Mouse (Mus musculus) G1E (cell line): ENCODE measurements around the gene Tsc2. TPM values are rescaled to one million over a fixed set of nuclear protein-coding genes. Genes with fewer than 3 reads are reported as not detected.

ENCODE experiments used
- ATAC-seq: 2 replicates; pipeline ENCODE4 v1.8.0; 2016; ENCODE audit warnings: mild to moderate bottlenecking; ENCODE audit not compliant: insufficient number of reproducible peaks, poor library complexity, low FRiP score, severe bottlenecking; ENCODE audit errors: extremely low read depth
- DNase-seq: peaks from one replicate; pipeline ENCODE4 v3.0.0; 2012; ENCODE audit warnings: low spot score
- H3K27me3 ChIP-seq: 2 replicates; pipeline ENCODE4 v1.6.1; 2012; ENCODE audit warnings: mild to moderate bottlenecking, low read length, inconsistent platforms; ENCODE audit not compliant: insufficient read depth
- H3K36me3 ChIP-seq: replicated peaks from 2 replicates; pipeline ENCODE3; 2012; ENCODE audit warnings: mild to moderate bottlenecking, inconsistent platforms
- H3K4me1 ChIP-seq: 2 replicates; pipeline ENCODE4 v1.6.1; 2012; ENCODE audit warnings: low read depth, low read length, inconsistent platforms, mixed read lengths; ENCODE audit not compliant: insufficient read depth
- H3K4me3 ChIP-seq: 2 replicates; pipeline ENCODE4 v1.5.1; 2012; ENCODE audit warnings: low read depth, mild to moderate bottlenecking, inconsistent platforms, low read length, moderate library complexity, mixed read lengths
- H3K9me3 ChIP-seq: replicated peaks from 2 replicates; pipeline ENCODE4 v1.6.1; 2012; ENCODE audit warnings: inconsistent platforms
- CTCF ChIP-seq: IDR thresholded peaks from 2 replicates; pipeline ENCODE4 v1.5.1; 2012; ENCODE audit warnings: low read depth, low read length, inconsistent platforms, mixed read lengths
- GATA1 ChIP-seq: IDR thresholded peaks from 2 replicates; pipeline ENCODE4 v1.6.1; 2012; ENCODE audit warnings: borderline replicate concordance, low read length, inconsistent platforms, mixed read lengths
- GATA2 ChIP-seq: IDR thresholded peaks from 2 replicates; pipeline ENCODE4 v1.6.1; 2012; ENCODE audit warnings: low read depth, low read length, inconsistent platforms, borderline replicate concordance
- POLR2AphosphoS5 ChIP-seq: IDR thresholded peaks from 2 replicates; pipeline ENCODE4 v1.6.1; 2012; ENCODE audit warnings: low read depth, low read length, inconsistent platforms; ENCODE audit not compliant: insufficient replicate concordance
- TAL1 ChIP-seq: conservative IDR thresholded peaks from 2 replicates; pipeline ENCODE4 v1.6.1; 2012; ENCODE audit warnings: low read depth, low read length, inconsistent platforms, mixed read lengths
- polyA plus RNA-seq: library from polyadenylated mRNA; stranded (reverse); fragments of >175 nt; gene quantifications from 2 replicates; pipeline ENCODE4 v1.2.3, GENCODE M21; 2012
- total RNA-seq, 2 experiments: library from RNA; stranded (forward) in 1 of 2; stranded (reverse) in 1 of 2; fragments of 200-1000 nt in 1 of 2; fragments of >200 nt in 1 of 2; fragmentation: Nextera tagmentation in 1 of 2; gene quantifications; 2 replicates each; pipeline ENCODE4 v1.2.3; 2014 to 2017

The Tsc2 gene
- total and polyA plus RNA-seq, 3 experiments: 39.7 to 114 (median 66.5) TPM

DNA sequence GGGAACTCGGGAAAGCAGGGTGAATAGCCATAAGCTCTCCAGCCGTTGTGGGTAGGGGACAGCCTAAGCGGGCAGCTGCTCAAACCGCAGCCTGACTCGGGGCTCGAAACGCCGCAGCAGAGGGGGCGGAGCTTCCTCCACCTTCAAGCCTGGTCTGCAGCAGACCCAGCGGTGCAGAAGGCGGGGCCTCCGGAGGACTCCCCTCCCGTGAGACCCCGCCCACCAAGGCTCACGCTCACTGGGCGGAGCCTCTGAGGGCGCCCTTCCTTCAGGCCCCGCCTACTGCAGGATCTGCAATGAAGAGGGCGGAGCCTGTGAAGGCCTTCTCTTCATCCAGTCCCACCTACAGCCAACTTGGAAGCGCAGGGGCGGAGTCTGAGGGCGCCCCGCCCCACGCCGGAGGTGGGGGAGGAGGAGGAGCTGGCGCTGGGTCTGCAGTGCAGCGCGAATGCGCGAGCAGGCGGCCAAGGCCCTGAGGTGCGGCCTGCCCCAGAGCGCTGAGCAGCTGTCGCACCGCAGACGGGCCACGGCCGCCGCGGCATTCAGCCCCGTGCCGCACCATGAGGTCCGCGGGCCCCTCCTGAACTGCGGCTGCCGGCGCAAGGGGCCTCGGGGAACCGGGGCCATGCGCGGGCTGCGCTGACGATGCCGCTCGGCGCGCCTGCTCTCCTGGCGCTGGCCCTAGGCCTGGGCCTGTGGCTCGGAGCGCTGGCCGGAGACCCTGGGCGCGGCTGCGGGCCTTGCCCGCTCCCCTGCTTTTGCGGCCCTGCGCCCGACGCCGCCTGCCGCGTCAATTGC is 82.6 kb downstream of the Tsc2 start, which contains the start of gene Pkd1:
Gene Pkd1, plus strand, starts transcription at position 217 of the 798 bp plus-strand sequence.
- Histone ChIP-seq H3K36me3 (peaks cover 12% of the 10 kb centered on the region), H3K4me3 (peak within 1 kb of the TSS; percentile 87), H3K9me3 (no peaks in the 10 kb centered on the region), H3K4me1 (peaks cover 28% of the 10 kb centered on the region), H3K27me3 (peaks cover 2% of the 10 kb centered on the region)
- peak; percentile 94 for ATAC-seq
- TF ChIP-seq TAL1 (no peak), CTCF (no peak), POLR2AphosphoS5 (no peak), GATA1 (no peak), GATA2 (no peak)
- DNase-seq: peak; percentile 96

DNA sequence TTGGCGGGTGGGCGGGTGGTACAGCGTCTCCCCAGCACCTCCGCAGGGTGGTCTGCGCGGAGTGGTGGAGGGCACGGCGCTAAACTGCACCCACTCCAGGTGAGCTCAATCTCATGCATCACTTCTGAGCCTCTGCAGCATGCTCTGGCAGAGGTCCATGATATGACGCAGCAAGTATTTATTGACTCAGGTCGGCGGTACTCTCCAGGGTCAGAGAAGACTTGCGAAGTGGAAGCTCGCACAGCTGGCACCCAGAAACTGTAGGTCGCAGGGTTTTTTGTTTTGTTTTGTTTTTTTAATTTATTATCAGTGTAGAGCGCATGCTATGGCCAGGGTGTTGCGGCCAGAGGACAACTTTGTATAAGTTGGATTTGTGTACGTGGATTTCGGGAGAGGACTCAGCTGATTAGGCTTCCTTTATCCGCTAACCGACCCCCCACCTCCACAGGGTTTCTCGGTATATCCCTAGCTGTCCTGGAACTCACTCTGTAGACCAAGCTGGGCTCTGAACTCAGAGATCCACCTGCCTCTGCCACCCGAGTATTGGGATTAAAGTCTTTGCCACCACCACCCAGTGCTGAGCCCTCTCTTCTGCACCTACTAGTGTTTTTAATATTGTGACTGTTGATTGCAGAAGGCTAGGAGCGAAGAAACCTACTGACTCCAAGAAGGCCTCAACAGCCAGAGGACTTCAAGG is 83.4 kb downstream of the Tsc2 start:
- H3K4me3 ChIP-seq: peak overlapping the region; percentile 87
- no peak for DNase-seq
- peaks cover 9% of the 10 kb centered on the region for H3K36me3 ChIP-seq
- ATAC-seq: no peak
- TF ChIP-seq GATA1 (no peak), CTCF (no peak), GATA2 (no peak), POLR2AphosphoS5 (no peak), TAL1 (no peak)
- peaks cover 33% of the 10 kb centered on the region for H3K4me1 ChIP-seq
- H3K27me3 ChIP-seq: peaks cover 7% of the 10 kb centered on the region
- no peaks in the 10 kb centered on the region for H3K9me3 ChIP-seq

DNA sequence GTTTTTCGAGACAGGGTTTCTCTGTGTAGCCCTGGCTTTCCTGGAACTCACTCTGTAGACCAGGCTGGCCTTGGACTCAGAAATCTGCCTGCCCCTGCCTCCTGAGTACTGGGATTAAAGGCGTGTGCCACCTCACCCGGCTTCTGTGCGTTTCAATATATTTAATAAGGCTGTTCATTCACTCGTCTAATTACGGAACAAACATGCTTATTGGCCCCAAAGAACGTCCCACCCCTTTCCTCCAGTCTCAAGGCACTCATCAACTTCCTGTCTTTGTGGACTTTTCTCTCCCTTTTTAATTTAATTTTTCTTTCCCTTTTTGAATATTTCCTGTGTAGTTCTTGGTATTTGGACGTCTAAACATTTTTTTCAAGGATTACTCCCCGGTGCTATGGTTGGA is 84.0 kb downstream of the Tsc2 start:
- H3K9me3 ChIP-seq: no peaks in the 10 kb centered on the region
- H3K4me1 ChIP-seq: peaks cover 33% of the 10 kb centered on the region
- H3K4me3 ChIP-seq: peak overlapping the region; percentile 87
- TF ChIP-seq GATA2 (no peak), POLR2AphosphoS5 (no peak), CTCF (no peak), TAL1 (no peak), GATA1 (no peak)
- ATAC-seq (no peak), DNase-seq (no peak)
- H3K36me3 ChIP-seq: peaks cover 9% of the 10 kb centered on the region
- peaks cover 7% of the 10 kb centered on the region for H3K27me3 ChIP-seq

DNA sequence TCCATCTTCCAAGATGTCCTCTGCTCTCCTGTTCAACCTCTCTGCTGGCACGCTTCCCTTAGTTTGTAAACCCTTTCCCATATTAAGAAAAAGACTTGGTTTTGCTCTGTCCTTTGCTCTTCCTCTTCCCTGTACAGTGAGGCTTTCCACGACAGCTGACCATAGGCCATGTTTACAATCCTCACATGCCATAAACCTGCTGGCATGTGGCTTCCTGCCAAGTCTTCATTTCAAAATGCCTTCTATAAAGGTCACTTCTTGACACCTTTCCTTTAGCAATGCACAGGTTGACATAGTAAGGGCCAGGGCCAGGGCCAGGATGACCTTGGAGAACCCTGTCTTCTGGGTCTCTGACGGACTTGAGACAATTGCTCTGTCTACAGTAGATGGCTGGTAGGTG is 86.2 kb downstream of the Tsc2 start:
- ATAC-seq (no peak), DNase-seq (no peak)
- Histone ChIP-seq H3K27me3 (peaks cover 7% of the 10 kb centered on the region), H3K4me1 (peaks cover 33% of the 10 kb centered on the region), H3K9me3 (no peaks in the 10 kb centered on the region), H3K36me3 (no peaks in the 10 kb centered on the region), H3K4me3 (no peak overlapping the region)
- TF ChIP-seq GATA1 (no peak), GATA2 (no peak), POLR2AphosphoS5 (no peak), TAL1 (no peak), CTCF (no peak)

Other genes with a start within 250 kb of the Tsc2 start
Only the 20 nearest of the 29 such genes appear.
- gene Bricd5, start 158.7 kb downstream of the Tsc2 start, total RNA-seq (2014; fragmentation: Nextera tagmentation): not detected in 2 replicates
- 0.33 and 0.58 TPM in 2 replicates for gene Bricd5, start 158.7 kb downstream of the Tsc2 start, total RNA-seq (2017)
- gene Bricd5, start 158.7 kb downstream of the Tsc2 start, polyA plus RNA-seq: 0.23 and 0.27 TPM in 2 replicates
- gene Mlst8, start 153.6 kb downstream of the Tsc2 start, total RNA-seq (2014; fragmentation: Nextera tagmentation): 5.2 and 7.0 TPM in 2 replicates
- 17.2 and 19.7 TPM in 2 replicates for gene Mlst8, start 153.6 kb downstream of the Tsc2 start, total RNA-seq (2017)
- gene Mlst8, start 153.6 kb downstream of the Tsc2 start, polyA plus RNA-seq: 6.4 and 7.1 TPM in 2 replicates
- not detected in 2 replicates for gene Caskin1, start 144.0 kb downstream of the Tsc2 start, total RNA-seq (2014; fragmentation: Nextera tagmentation)
- gene Caskin1, start 144.0 kb downstream of the Tsc2 start, total RNA-seq (2017): 0.11 and 0.29 TPM in 2 replicates
- gene Caskin1, start 144.0 kb downstream of the Tsc2 start, polyA plus RNA-seq: not detected in 2 replicates
- gene Traf7, start 104.7 kb downstream of the Tsc2 start, total RNA-seq (2014; fragmentation: Nextera tagmentation): 62.8 and 70.6 TPM in 2 replicates
- gene Traf7, start 104.7 kb downstream of the Tsc2 start, total RNA-seq (2017): 81.7 and 103 TPM in 2 replicates
- 153 and 198 TPM in 2 replicates for gene Traf7, start 104.7 kb downstream of the Tsc2 start, polyA plus RNA-seq
- 0.83 TPM in 1 of 2 replicates, not detected in the other for gene Rab26, start 98.4 kb downstream of the Tsc2 start, total RNA-seq (2014; fragmentation: Nextera tagmentation)
- gene Rab26, start 98.4 kb downstream of the Tsc2 start, total RNA-seq (2017): 0.35 and 0.49 TPM in 2 replicates
- 0.24 and 0.26 TPM in 2 replicates for gene Rab26, start 98.4 kb downstream of the Tsc2 start, polyA plus RNA-seq
- 14.4 and 28.0 TPM in 2 replicates for gene Pkd1, start 82.8 kb downstream of the Tsc2 start, total RNA-seq (2014; fragmentation: Nextera tagmentation)
- gene Pkd1, start 82.8 kb downstream of the Tsc2 start, total RNA-seq (2017): 5.0 and 10.3 TPM in 2 replicates
- 4.1 and 5.8 TPM in 2 replicates for gene Pkd1, start 82.8 kb downstream of the Tsc2 start, polyA plus RNA-seq
- gene Nthl1, start 50 bp upstream of the Tsc2 start, total RNA-seq (2014; fragmentation: Nextera tagmentation): 3.8 and 9.1 TPM in 2 replicates
- gene Nthl1, start 50 bp upstream of the Tsc2 start, total RNA-seq (2017): 9.8 and 16.9 TPM in 2 replicates
- 17.8 and 21.5 TPM in 2 replicates for gene Nthl1, start 50 bp upstream of the Tsc2 start, polyA plus RNA-seq
- not detected in 2 replicates for gene Slc9a3r2, start 17.7 kb upstream of the Tsc2 start, total RNA-seq (2014; fragmentation: Nextera tagmentation)
- 0.16 TPM in 1 of 2 replicates, not detected in the other for gene Slc9a3r2, start 17.7 kb upstream of the Tsc2 start, total RNA-seq (2017)
- 0.03 and 0.07 TPM in 2 replicates for gene Slc9a3r2, start 17.7 kb upstream of the Tsc2 start, polyA plus RNA-seq
- not detected in 2 replicates for gene Npw, start 25.8 kb upstream of the Tsc2 start, total RNA-seq (2014; fragmentation: Nextera tagmentation)
- not detected in 2 replicates for gene Npw, start 25.8 kb upstream of the Tsc2 start, total RNA-seq (2017)
- not detected in 2 replicates for gene Npw, start 25.8 kb upstream of the Tsc2 start, polyA plus RNA-seq
- gene Zfp598, start 37.1 kb upstream of the Tsc2 start, total RNA-seq (2014; fragmentation: Nextera tagmentation): 55.9 and 59.1 TPM in 2 replicates
- gene Zfp598, start 37.1 kb upstream of the Tsc2 start, total RNA-seq (2017): 11.2 and 12.0 TPM in 2 replicates
- gene Zfp598, start 37.1 kb upstream of the Tsc2 start, polyA plus RNA-seq: 86.4 and 99.2 TPM in 2 replicates
- not detected in 2 replicates for gene Syngr3, start 57.3 kb upstream of the Tsc2 start, total RNA-seq (2014; fragmentation: Nextera tagmentation)
- 0.17 TPM in 1 of 2 replicates, not detected in the other for gene Syngr3, start 57.3 kb upstream of the Tsc2 start, total RNA-seq (2017)
- 0.08 and 0.12 TPM in 2 replicates for gene Syngr3, start 57.3 kb upstream of the Tsc2 start, polyA plus RNA-seq
- gene Gfer, start 63.5 kb upstream of the Tsc2 start, total RNA-seq (2014; fragmentation: Nextera tagmentation): 10.5 and 15.7 TPM in 2 replicates
- 34.1 and 46.4 TPM in 2 replicates for gene Gfer, start 63.5 kb upstream of the Tsc2 start, total RNA-seq (2017)
- gene Gfer, start 63.5 kb upstream of the Tsc2 start, polyA plus RNA-seq: 149 and 184 TPM in 2 replicates
- gene Noxo1, start 63.6 kb upstream of the Tsc2 start, total RNA-seq (2014; fragmentation: Nextera tagmentation): 1.4 TPM in 1 of 2 replicates, not detected in the other
- 1.0 and 1.1 TPM in 2 replicates for gene Noxo1, start 63.6 kb upstream of the Tsc2 start, total RNA-seq (2017)
- 0.72 and 0.87 TPM in 2 replicates for gene Noxo1, start 63.6 kb upstream of the Tsc2 start, polyA plus RNA-seq
- gene Tbl3, start 75.0 kb upstream of the Tsc2 start, total RNA-seq (2014; fragmentation: Nextera tagmentation): 9.2 and 17.8 TPM in 2 replicates
- 27.7 and 34.0 TPM in 2 replicates for gene Tbl3, start 75.0 kb upstream of the Tsc2 start, total RNA-seq (2017)
- 15.6 and 25.2 TPM in 2 replicates for gene Tbl3, start 75.0 kb upstream of the Tsc2 start, polyA plus RNA-seq
- gene Rnf151, start 85.4 kb upstream of the Tsc2 start, total RNA-seq (2014; fragmentation: Nextera tagmentation): not detected in 2 replicates
- gene Rnf151, start 85.4 kb upstream of the Tsc2 start, total RNA-seq (2017): 0.23 TPM in 1 of 2 replicates, not detected in the other
- 0.13 and 0.17 TPM in 2 replicates for gene Rnf151, start 85.4 kb upstream of the Tsc2 start, polyA plus RNA-seq
- 3,970 and 4,105 TPM in 2 replicates for gene Rps2, start 85.5 kb upstream of the Tsc2 start, total RNA-seq (2014; fragmentation: Nextera tagmentation)
- 950 and 975 TPM in 2 replicates for gene Rps2, start 85.5 kb upstream of the Tsc2 start, total RNA-seq (2017)
- gene Rps2, start 85.5 kb upstream of the Tsc2 start, polyA plus RNA-seq: 2,688 and 3,723 TPM in 2 replicates
- 54.6 and 63.5 TPM in 2 replicates for gene Ndufb10, start 91.8 kb upstream of the Tsc2 start, total RNA-seq (2014; fragmentation: Nextera tagmentation)
- 185 and 206 TPM in 2 replicates for gene Ndufb10, start 91.8 kb upstream of the Tsc2 start, total RNA-seq (2017)
- 372 and 429 TPM in 2 replicates for gene Ndufb10, start 91.8 kb upstream of the Tsc2 start, polyA plus RNA-seq
- not detected in 2 replicates for gene Rpl3l, start 95.2 kb upstream of the Tsc2 start, total RNA-seq (2014; fragmentation: Nextera tagmentation)
- gene Rpl3l, start 95.2 kb upstream of the Tsc2 start, total RNA-seq (2017): 0.17 TPM in 1 of 2 replicates, not detected in the other
- gene Rpl3l, start 95.2 kb upstream of the Tsc2 start, polyA plus RNA-seq: 0.07 TPM in 1 of 2 replicates, not detected in the other
- 62.0 and 76.8 TPM in 2 replicates for gene Msrb1, start 104.0 kb upstream of the Tsc2 start, total RNA-seq (2014; fragmentation: Nextera tagmentation)
- gene Msrb1, start 104.0 kb upstream of the Tsc2 start, total RNA-seq (2017): 34.6 and 39.2 TPM in 2 replicates
- 10.1 and 14.6 TPM in 2 replicates for gene Msrb1, start 104.0 kb upstream of the Tsc2 start, polyA plus RNA-seq
- not detected in 2 replicates for gene Hs3st6, start 120.4 kb upstream of the Tsc2 start, total RNA-seq (2014; fragmentation: Nextera tagmentation)
- not detected in 2 replicates for gene Hs3st6, start 120.4 kb upstream of the Tsc2 start, total RNA-seq (2017)
- not detected in 2 replicates for gene Hs3st6, start 120.4 kb upstream of the Tsc2 start, polyA plus RNA-seq